Mouse (Mus musculus) heart, embryonic 15.5 days (tissue): ENCODE measurements around the gene Nsmce4a. TPM values are rescaled to one million over a fixed set of nuclear protein-coding genes. Genes with fewer than 3 reads are reported as not detected.

Source experiments
- ATAC-seq: fragments of 200-750 bp; cut with Nextera tagmentation; replicated peaks from 2 replicates; pipeline ENCODE4 v1.8.0; 2017; ENCODE audit warnings: low read depth, moderate TSS enrichment; ENCODE audit not compliant: insufficient number of reproducible peaks, insufficient read depth, low FRiP score
- H3K27ac ChIP-seq: fragments of 300-500 bp; sonication (generic); 2 replicates; pipeline ENCODE4 v1.5.1; 2015; ENCODE audit warnings: mild to moderate bottlenecking, inconsistent platforms
- H3K27me3 ChIP-seq: fragments of 300-500 bp; sonication (generic); 2 replicates; pipeline ENCODE4 v1.6.1; 2015; ENCODE audit warnings: inconsistent platforms
- H3K36me3 ChIP-seq: fragments of 300-500 bp; sonication (generic); 2 replicates; pipeline ENCODE4 v1.6.1; 2015; ENCODE audit warnings: mild to moderate bottlenecking, inconsistent platforms
- H3K4me1 ChIP-seq: fragments of 300-500 bp; sonication (generic); replicated peaks from 2 replicates; pipeline ENCODE4 v1.6.1; 2015; ENCODE audit warnings: inconsistent platforms
- H3K4me2 ChIP-seq: fragments of 300-500 bp; sonication (generic); 2 replicates; pipeline ENCODE4 v1.6.1; 2015; ENCODE audit warnings: inconsistent platforms, mild to moderate bottlenecking, moderate library complexity
- H3K4me3 ChIP-seq: fragments of 300-500 bp; sonication (generic); 2 replicates; pipeline ENCODE4 v1.5.1; 2015; ENCODE audit warnings: mild to moderate bottlenecking, inconsistent platforms
- H3K9ac ChIP-seq: fragments of 300-500 bp; sonication (generic); 2 replicates; pipeline ENCODE4 v1.6.1; 2015; ENCODE audit warnings: mild to moderate bottlenecking, inconsistent platforms
- H3K9me3 ChIP-seq: fragments of 300-500 bp; sonication (generic); replicated peaks from 2 replicates; pipeline ENCODE4 v1.6.1; 2016; ENCODE audit warnings: inconsistent platforms
- WGBS: fragments of 180-500 bp; shearing (Covaris S2); methylation state at CpG from one replicate; pipeline ENCODE4 v1.1.7; 2015; ENCODE audit warnings: mixed read lengths; 5-methylcytosine and 5-hydroxymethylcytosine counted together
- polyA plus RNA-seq: library from polyadenylated mRNA; unstranded; fragments of >200 nt; fragmentation: Nextera tagmentation; extraction: Ambion mirVana; gene quantifications from 2 replicates; pipeline ENCODE4 v1.2.1, GENCODE M21; 2015

The Nsmce4a gene
- polyA plus RNA-seq, 1 experiment from 2014 or later: 115 TPM

DNA sequence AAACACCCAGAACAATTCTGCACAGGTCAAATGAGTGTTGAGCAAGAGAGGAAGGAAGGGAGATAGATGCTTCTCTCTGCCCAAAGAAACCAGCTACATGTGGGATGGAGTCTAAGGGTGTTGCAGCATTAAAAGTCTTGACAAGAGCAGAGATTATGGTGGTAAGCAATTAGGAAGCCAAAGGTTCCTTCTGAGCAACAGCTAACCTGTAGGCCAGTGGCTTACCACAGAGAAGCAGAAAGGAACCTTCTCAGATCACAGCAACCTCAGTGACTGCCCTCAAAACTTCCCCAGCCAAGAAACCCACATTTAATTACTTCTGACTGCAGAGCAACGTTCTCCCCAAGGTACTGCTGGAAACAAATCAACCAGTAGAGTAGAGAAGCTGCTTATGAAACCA is 71.4 kb downstream of the Nsmce4a start:
- peaks cover 32% of the 10 kb centered on the region for H3K36me3 ChIP-seq
- no peak overlapping the region for H3K27ac ChIP-seq
- no peak overlapping the region for H3K4me3 ChIP-seq
- WGBS: 84% methylated on average over 1 of the region's 1 CpGs
- no peak overlapping the region for H3K4me2 ChIP-seq
- no peaks in the 10 kb centered on the region for H3K27me3 ChIP-seq
- peaks cover 5% of the 10 kb centered on the region for H3K4me1 ChIP-seq
- ATAC-seq: no peak
- no peak overlapping the region for H3K9ac ChIP-seq
- H3K9me3 ChIP-seq: no peaks in the 10 kb centered on the region

- Histone ChIP-seq H3K36me3 (peaks cover 4% of the 10 kb centered on the region; the same call in 1 of the 2 replicates), H3K4me1 (peaks cover 5% of the 10 kb centered on the region), H3K4me2 (no peak overlapping the region), H3K9ac (no peak overlapping the region), H3K27ac (no peak overlapping the region), H3K27me3 (no peaks in the 10 kb centered on the region), H3K4me3 (no peak overlapping the region), H3K9me3 (no peaks in the 10 kb centered on the region)
- no peak for ATAC-seq
- WGBS: 73% methylated on average over 3 of the region's 3 CpGs
Measured at GRCm38 (mm10) chr7:130493346-130493745, 79.6 kb downstream of the Nsmce4a start.

DNA sequence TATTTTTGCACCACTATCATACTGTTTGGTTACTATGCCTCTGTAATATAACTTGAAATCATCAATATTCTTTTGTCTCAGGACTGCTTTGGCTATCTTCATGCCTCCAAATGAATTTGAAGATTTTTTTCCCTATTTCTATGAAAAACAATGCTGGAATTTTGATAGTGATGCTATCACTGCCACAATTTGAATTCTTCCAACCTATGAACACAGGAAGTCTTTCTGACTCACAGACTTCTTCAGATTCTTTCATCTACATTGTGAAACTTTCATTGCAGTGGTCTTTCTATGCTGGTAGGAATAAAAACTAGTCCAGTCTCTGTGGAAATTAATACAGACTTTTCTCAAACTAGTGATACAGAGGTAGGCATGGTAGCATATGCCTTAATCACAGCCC is 80.9 kb downstream of the Nsmce4a start:
- Histone ChIP-seq H3K4me1 (no peaks in the 10 kb centered on the region), H3K27ac (no peak overlapping the region), H3K27me3 (no peaks in the 10 kb centered on the region), H3K4me2 (no peak overlapping the region), H3K9ac (no peak overlapping the region), H3K9me3 (no peaks in the 10 kb centered on the region), H3K4me3 (no peak overlapping the region), H3K36me3 (peaks cover 4% of the 10 kb centered on the region; the same call in 1 of the 2 replicates)
- no peak for ATAC-seq

Other genes with a start within 250 kb of the Nsmce4a start
- 55.4 and 63.7 TPM in 2 replicates for gene Ate1, start 52.7 kb downstream of the Nsmce4a start, polyA plus RNA-seq
- 43.2 and 46.8 TPM in 2 replicates for gene Tacc2, start 4.3 kb upstream of the Nsmce4a start, polyA plus RNA-seq
- 0.09 TPM in 1 of 2 replicates, not detected in the other for gene Btbd16, start 201.0 kb upstream of the Nsmce4a start, polyA plus RNA-seq